Mouse (Mus musculus) urinary bladder, postnatal 14 days (tissue): ENCODE measurements at regions not wholly inside any gene's neighbourhood (a gene's known extent, or its start where the extent isn't known, plus 50 kb on each side); places are given as distances from the start of the nearest gene placed in this dataset.

Source experiments
- DNase-seq: peaks from one replicate; pipeline ENCODE4 v3.0.0; 2021; ENCODE audit warnings: low spot score

DNA sequence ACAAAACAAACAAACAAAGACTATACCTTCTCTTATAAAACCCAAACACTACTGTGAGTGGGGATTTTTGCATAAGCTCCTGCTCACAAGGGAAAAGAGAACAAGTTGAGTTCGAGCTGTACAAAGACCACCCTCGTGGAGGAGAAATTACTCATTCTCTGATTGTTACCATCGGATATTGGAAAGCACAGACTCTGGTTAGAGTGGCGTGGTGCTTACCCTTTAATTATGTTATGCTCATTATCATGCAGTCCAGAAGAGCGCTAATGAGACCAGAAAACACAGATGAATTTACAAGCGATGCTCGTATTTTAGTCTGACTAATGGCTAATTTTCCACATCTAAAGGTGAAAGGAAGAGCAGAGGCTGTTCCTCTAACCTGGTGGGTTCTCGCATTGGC is 721.7 kb upstream of the Cited2 start:
- no peak for DNase-seq

DNA sequence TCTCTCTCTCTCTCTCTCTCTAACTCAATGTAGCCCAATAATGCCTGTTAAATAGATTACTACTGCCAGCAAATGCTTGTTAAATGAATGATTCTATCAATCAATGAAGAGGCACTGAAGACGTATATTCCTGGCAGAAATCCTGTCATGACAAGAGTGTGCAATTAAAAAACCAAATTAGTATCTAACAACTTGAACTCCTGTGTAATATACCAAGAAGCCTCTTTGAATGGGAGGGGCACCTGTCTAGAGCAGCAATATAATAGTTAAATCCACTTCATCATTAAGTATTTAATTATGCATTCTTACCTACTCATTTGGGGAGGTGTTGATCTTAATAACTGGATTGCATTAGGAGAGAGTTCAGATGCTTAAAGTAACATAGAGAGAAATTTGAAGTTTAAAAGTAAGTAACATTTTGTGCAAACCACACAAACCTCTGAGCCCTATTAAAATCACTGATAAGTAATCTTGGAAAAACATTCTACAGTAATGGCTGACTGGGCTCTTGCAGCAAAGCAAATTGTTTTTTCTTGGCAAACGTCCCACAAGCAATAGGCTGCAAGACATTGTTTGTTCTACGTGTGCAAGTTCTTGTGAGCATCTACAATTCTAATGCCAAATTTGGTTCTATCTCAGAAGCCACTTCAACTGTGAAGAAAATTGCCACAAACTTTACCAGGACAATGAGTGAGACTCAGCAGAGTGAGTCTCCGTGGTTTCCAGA is 719.7 kb upstream of the Cited2 start:
- peak; percentile 14 for DNase-seq

DNA sequence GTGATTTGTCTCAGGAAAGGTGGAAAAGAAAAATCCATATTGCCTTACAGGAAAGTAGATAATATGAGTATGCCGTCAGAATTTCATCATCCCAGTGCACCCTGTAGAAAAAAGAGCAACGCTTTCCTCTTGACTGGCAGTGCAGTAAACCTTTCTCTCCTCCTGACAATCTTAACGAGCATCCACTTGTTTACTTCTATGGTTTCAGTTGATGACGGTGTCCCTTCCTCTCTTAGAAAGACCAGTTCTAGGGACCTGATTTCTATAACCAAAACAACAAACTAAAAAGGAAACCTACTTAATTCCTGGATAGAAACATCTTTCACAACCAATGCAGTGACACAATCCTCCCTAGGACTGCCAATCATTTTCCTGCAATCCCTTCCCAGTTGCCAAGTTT is 714.3 kb upstream of the Cited2 start:
- DNase-seq, result no peak

DNA sequence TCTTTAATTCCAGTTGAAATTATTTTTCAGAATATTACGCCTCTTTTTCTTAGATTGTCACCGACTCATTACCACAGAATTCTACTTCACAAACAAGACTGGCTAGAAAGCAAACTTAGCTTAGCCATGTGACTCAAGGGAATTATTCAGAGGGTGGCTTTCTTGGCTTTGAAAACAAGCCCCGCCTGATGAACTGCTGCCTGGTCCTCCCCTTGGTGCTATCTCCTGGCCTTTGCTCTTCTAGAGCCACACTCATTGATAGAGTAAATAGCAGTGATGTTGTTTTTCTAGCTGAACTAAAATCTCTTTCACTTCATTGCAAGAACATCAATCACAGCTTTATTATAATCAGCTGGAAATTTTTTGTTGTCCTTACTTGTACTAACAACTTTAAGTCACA is 713.0 kb upstream of the Cited2 start:
- DNase-seq, result peak; percentile 22

DNA sequence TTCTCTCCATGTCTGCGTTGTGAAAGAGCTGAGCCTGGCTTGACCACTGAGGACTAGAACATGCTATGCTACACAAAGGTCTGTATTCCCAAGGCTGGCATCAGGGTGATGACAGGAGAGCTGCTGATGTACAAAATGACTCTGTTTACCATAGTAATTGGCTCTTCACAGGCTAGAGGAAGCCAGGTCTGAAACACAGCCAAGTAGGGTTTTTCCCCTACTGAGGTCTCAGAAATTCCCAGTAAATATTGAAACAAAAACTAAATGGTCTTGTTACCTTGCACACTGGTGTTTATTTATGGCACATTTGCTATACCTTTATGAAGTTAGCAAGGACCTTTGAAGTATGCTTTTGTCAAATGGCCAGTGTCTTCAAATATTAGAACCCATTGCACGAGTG is 711.1 kb upstream of the Cited2 start:
- DNase-seq, result no peak

DNA sequence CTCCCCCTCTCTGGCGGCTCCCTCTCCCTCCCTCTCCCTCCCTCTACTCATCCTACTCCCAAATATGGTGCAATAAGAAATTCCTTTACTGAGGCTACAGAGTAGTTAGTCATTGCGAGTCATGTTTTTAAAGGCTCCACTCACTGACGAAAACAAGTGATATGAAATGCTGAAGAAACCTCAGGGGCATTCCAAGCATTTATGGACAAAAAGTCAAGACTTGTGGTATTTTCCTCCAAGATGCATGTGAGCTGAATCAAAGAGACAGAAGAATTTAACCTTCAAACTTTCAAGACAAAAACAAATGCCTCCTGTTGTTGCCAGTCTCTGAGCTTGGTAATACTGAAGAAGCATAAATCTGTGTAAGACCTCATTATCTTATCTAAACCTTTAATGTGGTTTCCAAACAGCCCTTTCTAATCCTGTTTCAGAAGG is 710.5 kb upstream of the Cited2 start:
- DNase-seq, result no peak

DNA sequence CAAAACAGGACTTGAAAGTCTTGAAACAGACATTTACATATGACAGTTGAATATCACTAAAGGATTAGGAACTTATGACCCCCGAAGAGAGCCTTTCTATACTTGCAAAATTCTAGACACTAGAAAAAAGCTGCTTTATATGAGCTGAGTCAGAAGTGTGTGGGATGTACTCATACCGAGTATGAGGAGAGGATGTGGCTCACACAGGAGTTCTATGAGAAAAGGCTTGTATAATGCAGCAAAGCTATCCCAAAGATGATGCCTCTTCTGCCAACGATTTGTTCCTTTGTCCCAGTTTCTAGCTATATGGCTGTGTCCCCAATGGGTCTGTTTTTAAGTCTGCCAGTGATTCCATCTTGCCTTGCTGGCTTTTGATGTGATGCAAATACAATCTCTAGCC is 708.2 kb upstream of the Cited2 start:
- no peak for DNase-seq

DNA sequence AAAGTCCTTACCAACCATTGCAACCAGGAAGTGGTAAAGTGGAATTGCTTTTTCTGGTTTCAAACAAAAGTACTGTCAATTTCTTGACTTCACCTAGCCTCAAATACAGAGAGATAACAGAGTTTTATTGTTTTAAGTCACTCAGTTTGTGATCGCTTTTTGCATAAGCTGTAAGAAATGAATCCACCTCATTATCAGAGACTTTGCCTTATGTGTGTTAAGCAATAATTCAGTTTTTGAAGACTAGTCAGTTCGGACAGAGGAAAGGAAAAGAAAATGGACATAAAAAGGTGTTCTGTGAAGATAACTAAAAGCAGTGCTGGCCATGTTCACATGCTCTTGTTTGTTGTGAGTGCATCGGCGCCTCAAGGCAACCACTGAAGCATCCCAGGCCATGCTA is 706.2 kb upstream of the Cited2 start:
- no peak for DNase-seq

DNA sequence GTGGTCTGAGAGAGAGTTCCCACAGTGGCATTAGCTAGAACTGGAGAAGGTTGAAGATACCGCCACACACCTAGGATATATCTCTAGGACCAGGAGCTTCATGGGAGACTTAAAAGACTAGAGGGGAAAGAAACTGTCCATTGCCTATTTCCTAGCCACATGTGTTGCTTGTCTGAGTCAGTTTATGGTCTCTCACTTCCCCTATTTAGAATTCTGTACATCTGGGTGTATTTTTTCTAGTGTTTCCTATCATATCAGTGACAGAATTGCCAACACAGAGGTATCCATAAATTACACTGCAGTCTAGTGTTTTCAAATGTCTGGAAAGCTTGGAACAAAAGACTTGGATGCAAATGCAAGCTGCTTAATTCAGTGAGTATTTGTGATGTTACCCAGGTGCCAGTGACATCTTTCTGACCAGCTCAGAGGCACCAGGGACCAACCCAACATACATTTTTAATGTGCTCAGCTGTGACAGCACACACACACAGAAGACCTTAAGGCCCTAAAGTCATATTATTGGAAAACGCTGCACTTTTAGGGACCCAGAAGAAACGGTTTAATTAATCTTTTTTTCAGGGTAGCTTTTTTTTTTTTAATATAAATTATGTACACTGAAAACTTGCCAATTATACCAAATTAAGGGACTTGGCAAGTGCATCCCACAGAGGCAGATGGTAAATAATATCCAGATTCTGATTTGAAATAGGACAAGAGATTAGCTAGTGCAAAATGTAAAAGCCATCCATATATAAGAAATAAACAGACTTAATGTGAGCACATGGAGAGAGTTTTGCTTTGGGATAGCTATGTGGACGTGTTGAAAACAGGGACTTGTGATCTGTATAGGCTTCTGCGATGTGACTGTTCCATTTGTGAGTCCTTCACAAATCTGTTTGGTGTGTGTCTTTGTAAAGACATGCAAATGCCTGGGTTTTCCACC is 700.5 kb upstream of the Cited2 start:
- no peak for DNase-seq

DNA sequence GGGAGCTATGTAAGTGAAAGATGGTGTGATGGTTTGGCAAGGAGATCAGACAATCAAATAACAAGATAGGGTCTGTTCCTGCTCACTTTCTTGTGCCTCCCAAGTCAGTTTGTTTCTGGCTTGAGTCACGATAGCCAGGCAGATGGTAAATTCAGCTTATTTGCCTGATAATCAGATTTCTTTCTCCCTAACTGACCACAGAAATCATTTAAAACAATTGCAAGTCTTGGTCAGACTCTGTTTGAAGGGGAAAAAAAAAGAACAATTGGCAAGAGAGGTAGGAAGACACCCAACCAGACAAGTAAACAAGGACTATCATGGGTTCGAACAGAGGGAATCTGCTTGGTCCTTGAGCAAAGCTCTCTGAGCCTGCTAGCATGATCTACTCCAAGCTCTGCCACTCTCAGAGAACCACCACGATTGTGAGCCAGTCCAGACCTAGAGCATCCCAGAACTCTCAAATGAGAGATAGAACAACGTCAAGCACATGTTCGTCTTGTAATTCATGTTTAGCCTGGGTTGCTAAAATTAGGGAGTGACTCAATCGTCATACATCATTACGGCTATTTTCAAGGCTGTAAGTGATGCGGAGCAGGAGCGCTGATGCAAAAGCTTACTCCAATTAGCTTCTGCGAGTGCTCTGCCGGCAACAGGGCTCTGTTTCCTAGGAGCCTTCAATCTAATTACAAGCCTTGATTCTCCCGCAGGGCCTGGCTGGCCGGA is 699.3 kb upstream of the Cited2 start:
- DNase-seq, result no peak

DNA sequence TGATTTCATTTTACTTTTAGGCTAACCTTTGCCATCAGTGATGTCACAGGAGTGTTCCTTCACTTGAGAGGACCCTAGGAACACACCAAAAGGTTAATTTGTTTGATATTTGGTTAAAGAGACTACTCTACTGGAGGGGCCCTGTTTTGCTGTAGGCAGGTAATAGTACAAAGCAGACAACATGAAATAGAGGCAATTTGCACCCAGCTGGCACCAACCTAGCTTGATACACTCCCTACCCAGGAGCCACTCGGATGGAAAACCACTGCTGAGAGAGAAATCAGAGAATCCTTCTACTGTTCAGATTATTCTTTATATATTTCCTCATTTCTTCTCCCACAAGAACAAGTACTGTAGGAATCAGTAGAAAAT is 698.7 kb upstream of the Cited2 start:
- no peak for DNase-seq

DNA sequence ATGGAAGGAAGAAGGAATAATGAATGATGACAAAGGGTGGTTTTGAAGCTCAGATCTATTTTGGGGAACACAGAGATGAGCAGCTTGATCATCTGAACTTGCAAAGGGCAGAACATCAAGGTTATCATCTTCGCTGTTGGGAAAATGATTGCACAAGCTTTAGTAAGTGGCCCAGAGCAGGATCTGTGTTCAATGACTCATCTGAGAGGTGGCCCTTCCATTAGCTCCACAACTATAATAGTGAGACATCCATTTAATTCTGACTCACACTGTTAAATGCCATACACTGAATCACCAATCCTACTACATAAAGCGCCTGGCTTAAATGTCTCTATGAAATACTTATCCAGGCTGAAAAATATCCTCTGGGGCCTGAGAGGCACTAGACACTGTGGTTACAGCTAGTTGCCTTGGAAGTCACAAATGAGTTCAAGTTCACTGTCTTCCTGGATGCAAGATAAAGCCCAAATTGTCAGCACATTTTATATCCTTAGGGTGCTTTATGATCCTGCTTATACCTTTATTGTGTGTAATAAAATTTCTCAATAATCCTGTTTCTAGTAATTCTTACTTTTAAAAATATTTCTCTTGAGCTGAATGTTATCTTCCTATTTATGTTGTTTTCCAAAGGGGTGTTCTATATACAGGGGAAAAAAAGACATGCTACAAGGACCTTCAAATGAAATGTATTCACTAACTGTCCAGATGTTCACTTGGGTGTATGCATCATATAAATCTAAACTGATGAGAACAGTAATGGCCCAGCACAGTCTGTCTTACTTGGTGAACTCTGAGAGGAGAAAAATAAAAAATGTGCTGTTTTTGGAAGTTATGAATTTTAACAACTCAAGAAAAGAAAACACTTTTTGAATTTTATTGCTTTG is 687.9 kb upstream of the Cited2 start:
- no peak for DNase-seq

DNA sequence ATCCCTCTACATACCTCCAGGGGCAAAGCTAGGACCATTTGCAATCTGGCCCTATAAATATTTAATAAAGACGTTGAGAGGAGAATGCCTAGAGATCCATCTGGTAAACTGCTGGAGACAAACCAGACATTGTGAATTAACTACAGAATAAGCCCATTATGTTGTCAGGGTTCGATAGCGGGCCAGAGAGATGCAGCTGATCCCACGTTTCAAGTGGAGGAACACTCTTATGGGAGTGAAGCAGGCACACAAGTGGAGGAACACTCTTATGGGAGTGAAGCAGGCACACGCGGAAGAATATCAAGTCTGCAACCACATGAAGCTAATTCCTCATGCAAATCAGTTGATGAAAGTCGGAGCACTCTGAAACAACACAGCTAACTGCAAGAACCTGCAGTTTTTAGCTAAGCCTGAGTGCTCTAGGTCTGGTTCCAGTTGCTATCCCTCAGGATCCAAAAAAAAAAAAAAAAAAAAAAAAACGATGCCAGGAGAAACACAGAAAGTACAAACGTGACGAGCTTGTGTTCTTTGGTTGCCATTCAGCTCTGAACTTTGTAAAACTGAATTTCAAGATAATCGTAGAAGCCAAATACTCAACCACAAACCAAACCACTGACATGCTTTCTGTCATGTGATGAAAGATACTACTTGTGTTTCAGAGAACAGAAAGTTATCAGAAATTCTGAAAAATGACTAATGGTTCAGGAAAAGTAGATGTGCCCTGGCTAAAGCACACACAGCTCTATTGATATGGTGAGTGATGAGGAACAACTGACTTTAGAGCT is 684.6 kb upstream of the Cited2 start:
- no peak for DNase-seq

DNA sequence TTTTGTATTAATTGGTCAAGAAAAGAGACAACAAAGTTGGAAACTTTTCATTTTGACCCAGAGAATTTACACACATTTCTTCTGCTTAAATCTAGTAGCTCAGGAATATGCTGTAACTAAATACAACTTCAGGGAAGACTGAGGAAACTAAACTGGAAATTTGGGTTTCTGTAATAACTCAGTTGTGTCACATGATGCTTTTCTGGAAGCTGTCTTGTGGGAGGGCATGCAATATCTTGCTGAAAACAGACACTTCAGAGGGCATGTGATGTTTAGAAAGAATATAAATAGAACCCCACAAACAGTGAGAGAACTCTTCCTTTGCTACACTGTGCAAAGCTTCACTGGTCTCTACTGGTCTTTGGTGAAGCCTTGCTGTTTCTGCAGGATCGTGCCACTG is 680.9 kb upstream of the Cited2 start:
- DNase-seq, result no peak

DNA sequence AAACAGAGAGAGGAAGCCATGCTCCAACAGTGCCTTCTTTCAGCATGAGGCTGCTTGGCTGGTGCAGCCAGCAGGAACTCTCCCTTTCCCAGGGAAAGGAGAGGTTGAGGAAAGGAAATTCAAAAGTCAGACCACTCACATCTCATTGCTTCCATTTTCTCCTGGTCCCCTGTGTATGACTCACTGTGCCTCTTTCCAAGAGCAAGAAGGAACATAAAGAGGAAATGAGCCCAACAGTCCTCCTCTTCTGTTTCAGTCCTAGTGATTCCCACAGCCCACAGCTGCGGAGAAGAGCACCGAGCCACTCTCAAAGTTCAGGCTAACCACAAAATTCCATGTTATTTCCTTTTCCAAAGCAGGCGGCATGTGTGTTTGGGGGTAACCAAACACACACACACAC is 680.0 kb upstream of the Cited2 start:
- no peak for DNase-seq

DNA sequence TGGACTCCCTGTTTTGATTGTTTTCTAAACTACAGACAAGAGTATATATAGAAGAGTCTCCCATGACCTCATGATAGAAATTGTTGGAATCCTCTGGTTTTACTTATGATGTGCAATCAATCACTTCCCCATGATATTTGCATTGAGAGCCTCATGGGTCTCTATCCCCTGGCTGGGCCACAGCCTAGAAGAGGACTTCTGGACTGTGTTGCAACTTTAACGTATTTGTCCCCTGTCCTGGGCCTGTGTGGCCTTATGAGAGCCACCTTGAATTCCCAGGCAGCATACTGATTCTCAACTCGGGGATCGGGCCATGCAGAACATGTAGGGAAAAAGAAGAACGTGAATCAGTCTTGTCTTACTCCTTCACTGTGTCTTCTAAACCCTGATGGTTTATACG is 676.3 kb upstream of the Cited2 start:
- DNase-seq, result no peak

DNA sequence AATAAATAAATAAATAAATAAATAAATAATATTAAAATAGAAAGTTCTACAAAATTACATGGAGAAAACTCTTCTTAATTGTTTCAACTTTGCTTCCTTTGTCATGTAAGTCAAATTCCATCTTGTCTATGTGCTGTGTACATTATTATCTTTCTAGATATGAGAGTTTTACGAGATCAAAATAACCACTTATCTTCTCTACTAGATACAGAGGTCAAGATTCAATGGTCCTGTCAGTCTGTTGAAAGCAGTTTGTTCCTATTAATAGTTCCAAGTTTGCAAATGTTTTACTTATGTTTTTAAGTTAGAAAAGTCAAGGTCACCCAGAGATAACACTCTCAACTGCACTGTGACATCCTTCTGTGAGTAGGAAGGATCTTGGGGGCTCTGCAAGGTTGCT is 650.1 kb upstream of the Cited2 start:
- DNase-seq, result no peak

DNA sequence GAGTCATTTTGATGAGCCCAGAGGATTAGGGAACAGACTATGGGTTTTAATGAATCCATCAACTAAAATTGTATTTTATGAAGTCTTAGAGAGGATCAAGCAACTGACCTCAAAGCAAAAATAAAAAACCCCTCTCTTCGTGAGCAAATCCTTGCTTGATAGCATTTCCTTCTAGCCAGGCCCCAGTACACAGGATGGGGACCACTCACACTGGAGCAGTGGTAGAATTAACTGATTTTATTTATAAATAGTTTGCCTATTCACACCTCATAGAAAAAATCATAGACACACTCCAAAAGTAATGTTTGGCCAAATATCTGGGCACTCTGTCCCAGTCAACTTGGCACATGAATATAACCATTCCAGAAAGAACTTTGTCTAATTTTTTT is 649.0 kb upstream of the Cited2 start:
- no peak for DNase-seq

DNA sequence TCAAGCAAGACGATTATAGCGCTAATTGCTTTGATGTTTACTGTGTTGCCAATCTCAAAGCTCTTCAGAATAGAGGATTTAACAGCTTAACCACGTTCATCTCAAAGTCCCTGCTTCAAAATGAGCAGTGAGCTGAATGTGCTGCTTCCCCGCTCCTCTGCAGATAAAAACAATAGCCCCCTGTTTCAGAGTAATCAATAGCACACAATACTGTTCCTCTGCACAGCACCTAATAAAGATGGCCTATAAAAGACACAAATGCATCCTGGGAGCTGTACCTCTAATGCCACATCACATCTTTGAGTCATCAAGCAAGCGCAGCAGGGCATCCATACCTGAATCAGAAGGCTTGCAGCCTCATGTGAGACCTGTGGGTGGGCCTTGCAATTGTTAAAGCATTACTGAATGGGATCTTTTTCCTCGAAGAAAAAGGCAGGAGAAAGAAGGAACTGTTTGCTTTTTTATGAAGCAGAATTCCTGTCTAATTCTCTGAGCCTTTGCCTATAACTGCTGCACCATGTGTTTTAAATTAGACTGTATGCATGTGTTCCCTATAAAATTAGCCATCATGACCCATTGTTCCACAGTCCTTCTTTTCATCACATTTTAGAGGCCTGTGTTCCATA is 648.5 kb upstream of the Cited2 start:
- DNase-seq, result no peak

DNA sequence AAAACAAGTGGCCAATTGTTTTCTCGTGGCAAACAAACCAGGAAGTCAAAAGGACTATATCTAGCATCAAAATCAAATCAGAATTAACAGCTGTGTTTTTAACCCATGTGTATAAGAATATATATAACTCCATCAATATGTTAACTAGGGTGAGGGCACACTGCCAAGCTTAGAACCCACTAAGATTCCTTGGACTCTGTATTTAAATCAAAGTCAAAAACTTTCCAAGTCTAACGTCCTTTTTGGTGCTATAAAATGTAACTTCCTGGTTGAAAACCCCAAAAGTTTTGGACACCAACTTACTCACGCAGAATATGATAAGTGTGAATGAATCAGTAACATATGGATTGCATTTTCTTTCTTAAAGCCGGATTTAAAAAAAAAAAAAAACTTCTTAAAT is 647.9 kb upstream of the Cited2 start:
- DNase-seq, result no peak

DNA sequence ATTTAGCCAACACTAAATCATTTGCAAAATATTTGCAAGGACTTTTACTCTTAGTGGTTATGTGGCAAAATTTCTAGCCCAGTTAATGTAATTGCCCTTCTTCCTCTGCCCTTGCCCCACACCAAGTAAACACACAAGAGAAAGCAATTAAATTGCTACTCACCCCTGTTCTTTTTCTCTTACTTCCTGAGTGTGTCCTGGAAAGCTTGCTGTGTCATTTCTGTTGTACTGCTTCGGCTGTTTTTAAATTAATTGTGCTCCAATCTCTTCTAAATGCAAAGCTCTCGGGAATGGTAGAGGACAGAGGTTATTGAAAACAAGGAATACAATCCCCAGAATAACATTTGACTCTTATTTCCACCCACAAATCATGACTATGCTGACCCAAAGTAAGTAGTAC is 647.4 kb upstream of the Cited2 start:
- no peak for DNase-seq
